Mouse (Mus musculus) spleen, adult 2 months (tissue): Measurements from ENCODE around the gene Cnst. TPM values are rescaled to one million over a fixed set of nuclear protein-coding genes. Genes with fewer than 3 reads are reported as not detected.

ENCODE experiments used
- DNase-seq, 2 experiments: peaks; one replicate each; pipeline versions ENCODE4 v3.0.0 to v3.0.0-alpha.2; 2012 to 2021; ENCODE audit warnings: low spot score in 2 of 2, low read depth in 1 of 2
- H3K27ac ChIP-seq: fragments of 200-500 bp; 2 replicates; pipeline ENCODE4 v1.5.1; 2012; ENCODE audit warnings: low read length, inconsistent platforms; ENCODE audit not compliant: insufficient read depth
- H3K27me3 ChIP-seq: fragments of 200-500 bp; 2 replicates; pipeline ENCODE4 v1.6.1; 2012; ENCODE audit warnings: mild to moderate bottlenecking, moderate library complexity, low read length, inconsistent platforms; ENCODE audit not compliant: control insufficient read depth, insufficient read depth
- H3K36me3 ChIP-seq: fragments of 200-500 bp; 2 replicates; pipeline ENCODE4 v1.6.1; 2012; ENCODE audit warnings: mild to moderate bottlenecking, low read length, inconsistent platforms; ENCODE audit not compliant: control insufficient read depth, insufficient read depth
- H3K4me1 ChIP-seq: fragments of 200-500 bp; 2 replicates; pipeline ENCODE4 v1.6.1; 2011; ENCODE audit warnings: inconsistent platforms; ENCODE audit not compliant: control insufficient read depth, insufficient read depth, insufficient read length
- H3K4me3 ChIP-seq: fragments of 200-500 bp; 2 replicates; pipeline ENCODE4 v1.5.1; 2011; ENCODE audit warnings: mild to moderate bottlenecking, inconsistent platforms; ENCODE audit not compliant: insufficient read depth, insufficient read length; ENCODE audit errors: extremely low read depth
- CTCF ChIP-seq: fragments of 200-500 bp; IDR thresholded peaks from 2 replicates; pipeline ENCODE4 v1.5.1; 2011; ENCODE audit warnings: mild to moderate bottlenecking, inconsistent platforms; ENCODE audit not compliant: insufficient read depth, insufficient read length, insufficient replicate concordance; ENCODE audit errors: extremely low read depth
- POLR2A ChIP-seq: fragments of 200-500 bp; IDR thresholded peaks from 2 replicates; pipeline ENCODE4 v1.6.1; 2011; ENCODE audit warnings: low read depth, low read length, inconsistent platforms
- WGBS: fragments of 180-500 bp; shearing (Covaris S2); methylation state at CpG from one replicate; pipeline ENCODE4 v1.1.7; 2018; 5-methylcytosine and 5-hydroxymethylcytosine counted together
- polyA plus RNA-seq: library from polyadenylated mRNA; depleted of rRNA; stranded (reverse); fragments of >200 nt; gene quantifications from 2 replicates; pipeline ENCODE4 v1.2.3, GENCODE M21; 2012

Gene Cnst
- polyA plus RNA-seq, 1 experiment = 7.2 TPM

GRCm38 (mm10) chr1:179567558-179567957 lies 21.4 kb downstream of the Cnst start:
- no peak for DNase-seq
- H3K27ac ChIP-seq = no peak overlapping the region
- H3K4me3 ChIP-seq = no peak overlapping the region
- H3K4me1 ChIP-seq = 0 out of 2 replicates have a peak, but pooled peaks cover 3% of the 10 kb centered on the region
- H3K36me3 ChIP-seq = no peaks in the 10 kb centered on the region
- no peak for TF ChIP-seq CTCF
- no peak for TF ChIP-seq POLR2A
- no peaks in the 10 kb centered on the region for H3K27me3 ChIP-seq
- WGBS = 90% methylated on average over 7 of the region's 7 CpGs

GRCm38 (mm10) chr1:179568690-179569398 lies 22.7 kb downstream of the Cnst start:
- H3K4me1 ChIP-seq = 0 out of 2 replicates have a peak, but pooled peaks cover 3% of the 10 kb centered on the region
- H3K27ac ChIP-seq = no peak overlapping the region
- WGBS = 84% methylated on average over 4 of the region's 4 CpGs
- H3K4me3 ChIP-seq = no peak overlapping the region
- no peaks in the 10 kb centered on the region for H3K27me3 ChIP-seq
- DNase-seq = no peak
- H3K36me3 ChIP-seq = no peaks in the 10 kb centered on the region
- no peak for TF ChIP-seq POLR2A
- no peak for TF ChIP-seq CTCF

GRCm38 (mm10) chr1:179570482-179570881 lies 24.3 kb downstream of the Cnst start:
- TF ChIP-seq POLR2A (no peak), CTCF (no peak)
- no peak for DNase-seq
- no peaks in the 10 kb centered on the region for H3K27me3 ChIP-seq
- 100% methylated on average over 1 of the region's 1 CpGs for WGBS
- H3K27ac ChIP-seq = no peak overlapping the region
- no peaks in the 10 kb centered on the region for H3K36me3 ChIP-seq
- no peak overlapping the region for H3K4me3 ChIP-seq
- 0 out of 2 replicates have a peak, but pooled peaks cover 3% of the 10 kb centered on the region for H3K4me1 ChIP-seq

- 0 out of 2 replicates have a peak, but pooled peaks cover 2% of the 10 kb centered on the region for H3K4me1 ChIP-seq
- no peaks in the 10 kb centered on the region for H3K27me3 ChIP-seq
- 82% methylated on average over 4 of the region's 4 CpGs for WGBS
- DNase-seq = no peak
- TF ChIP-seq POLR2A (no peak), CTCF (no peak)
- no peaks in the 10 kb centered on the region for H3K36me3 ChIP-seq
- no peak overlapping the region for H3K27ac ChIP-seq
- no peak overlapping the region for H3K4me3 ChIP-seq
Observed at GRCm38 (mm10) chr1:179571686-179572085, 25.5 kb downstream of the Cnst start.

- H3K4me1 ChIP-seq = no peaks in the 10 kb centered on the region
- no peak overlapping the region for H3K4me3 ChIP-seq
- H3K36me3 ChIP-seq = no peaks in the 10 kb centered on the region
- no peak overlapping the region for H3K27ac ChIP-seq
- TF ChIP-seq POLR2A (no peak), CTCF (no peak)
- DNase-seq = no peak
- WGBS = 80% methylated on average over 6 of the region's 6 CpGs
- H3K27me3 ChIP-seq = no peaks in the 10 kb centered on the region
Observed at GRCm38 (mm10) chr1:179573650-179574206, 27.6 kb downstream of the Cnst start.

- 47% methylated on average over 6 of the region's 6 CpGs for WGBS
- no peak overlapping the region; the same call in 1 of the 2 replicates for H3K27ac ChIP-seq
- H3K4me3 ChIP-seq = no peak overlapping the region
- no peak for TF ChIP-seq POLR2A
- no peak for TF ChIP-seq CTCF
- no peaks in the 10 kb centered on the region for H3K4me1 ChIP-seq
- no peaks in the 10 kb centered on the region for H3K27me3 ChIP-seq
- peaks cover 9% of the 10 kb centered on the region for H3K36me3 ChIP-seq
- DNase-seq = peak in 1 of 2 experiments; percentile 12
Observed at GRCm38 (mm10) chr1:179578625-179579024, 32.5 kb downstream of the Cnst start.

GRCm38 (mm10) chr1:179580200-179580599 lies 34.0 kb downstream of the Cnst start:
- no peak for DNase-seq
- TF ChIP-seq POLR2A (no peak), CTCF (no peak)
- Histone ChIP-seq H3K36me3 (peaks cover 9% of the 10 kb centered on the region), H3K27me3 (no peaks in the 10 kb centered on the region), H3K4me1 (no peaks in the 10 kb centered on the region), H3K27ac (no peak overlapping the region), H3K4me3 (no peak overlapping the region)
- WGBS = 81% methylated on average over 8 of the region's 8 CpGs
